Mouse (Mus musculus) megakaryocyte, embryonic 14.5 days (primary cell): ENCODE measurements around the gene Kcne3.

Experiments
- FLI1 ChIP-seq: IDR thresholded peaks from 2 replicates; pipeline ENCODE4 v1.6.1; 2012; ENCODE audit warnings: low read length, inconsistent platforms, mixed read lengths
- GATA1 ChIP-seq: IDR thresholded peaks from 3 replicates; pipeline ENCODE4 v1.6.1; 2012; ENCODE audit warnings: mixed read lengths, low read length, inconsistent platforms, borderline replicate concordance

- TF ChIP-seq GATA1 (no peak), FLI1 (no peak)
These were observed 51.7 kb downstream of the Kcne3 start for GRCm38 (mm10) chr7:100227896-100228525.
